Mouse (Mus musculus) cerebellum, adult 2 months (tissue): ENCODE results near the gene Spen. TPM values are rescaled to one million over a fixed set of nuclear protein-coding genes. Genes with fewer than 3 reads are reported as not detected.
A peak's percentile ranks its signal among the peaks of the same experiment; 100 is the strongest.

Experiments used
- DNase-seq, 2 experiments: peaks; one replicate each; pipeline ENCODE4 v3.0.0; 2021
- H3K27ac ChIP-seq: fragments of 200-500 bp; 2 replicates; pipeline ENCODE4 v1.5.1; 2012; ENCODE audit warnings: low read length, control low read depth, inconsistent platforms; ENCODE audit not compliant: insufficient read depth
- H3K27me3 ChIP-seq: fragments of 200-500 bp; 2 replicates; pipeline ENCODE4 v1.6.1; 2012; ENCODE audit warnings: inconsistent platforms, mild to moderate bottlenecking, low read length, moderate library complexity; ENCODE audit not compliant: control insufficient read depth, insufficient read depth
- H3K4me1 ChIP-seq: fragments of 200-500 bp; 2 replicates; pipeline ENCODE4 v1.6.1; 2011; ENCODE audit warnings: low read length; ENCODE audit not compliant: control insufficient read depth, insufficient read depth
- H3K4me3 ChIP-seq: fragments of 200-500 bp; replicated peaks from 2 replicates; pipeline ENCODE3; 2011; ENCODE audit warnings: mild to moderate bottlenecking, low read depth, low read length, control low read depth; ENCODE audit not compliant: insufficient read depth
- CTCF ChIP-seq: fragments of 200-500 bp; IDR thresholded peaks from 2 replicates; pipeline ENCODE4 v1.5.1; 2011; ENCODE audit warnings: low read depth, mild to moderate bottlenecking, control low read depth, low read length, moderate library complexity, borderline replicate concordance; ENCODE audit not compliant: insufficient read depth
- POLR2A ChIP-seq: fragments of 200-500 bp; IDR thresholded peaks from 2 replicates; pipeline ENCODE4 v1.6.1; 2011; ENCODE audit warnings: low read length, control low read depth, borderline replicate concordance; ENCODE audit not compliant: insufficient read depth
- WGBS: fragments of 180-500 bp; shearing (Covaris S2); methylation state at CpG from one replicate; pipeline ENCODE4 v1.1.7; 2018; 5-methylcytosine and 5-hydroxymethylcytosine counted together
- polyA plus RNA-seq: library from polyadenylated mRNA; depleted of rRNA; stranded (reverse); fragments of >200 nt; gene quantifications from 2 replicates; pipeline ENCODE4 v1.2.3, GENCODE M21; 2012

Gene Spen
- polyA plus RNA-seq, 1 experiment, result 16.6 TPM

DNA sequence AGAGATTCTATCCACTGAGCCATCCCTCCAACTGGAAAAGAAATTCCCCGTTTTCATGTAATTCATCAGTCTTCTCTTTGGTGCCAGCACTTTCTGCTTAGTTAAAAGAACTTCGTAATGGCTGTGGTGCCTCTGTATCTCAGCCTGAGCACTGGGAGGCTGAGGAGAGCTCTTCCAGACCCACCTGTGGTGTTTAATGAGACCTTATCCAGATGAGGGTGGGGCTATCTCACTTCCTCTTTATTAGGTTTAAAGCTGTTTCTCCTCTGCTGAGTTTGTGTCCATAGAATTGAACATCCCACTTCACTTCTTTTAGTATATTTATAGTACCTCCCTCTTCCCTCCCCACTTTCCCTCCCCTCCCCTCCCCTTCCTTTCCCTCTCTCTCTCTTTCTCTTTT lies 87.1 kb downstream of the Spen start:
- H3K4me1 ChIP-seq, result peaks cover 3% of the 10 kb centered on the region; the same call in 1 of the 2 replicates
- TF ChIP-seq CTCF, result no peak
- no peak for DNase-seq
- no peaks in the 10 kb centered on the region for H3K27me3 ChIP-seq
- no peak overlapping the region for H3K4me3 ChIP-seq
- 81% methylated on average over 2 of the region's 2 CpGs for WGBS
- no peak overlapping the region for H3K27ac ChIP-seq

- Histone ChIP-seq H3K4me3 (no peak overlapping the region), H3K4me1 (0 out of 2 replicates have a peak, but pooled peaks cover 5% of the 10 kb centered on the region), H3K27ac (no peak overlapping the region), H3K27me3 (no peaks in the 10 kb centered on the region)
- 39% methylated on average over 7 of the region's 7 CpGs for WGBS
- no peak for TF ChIP-seq POLR2A
- TF ChIP-seq CTCF, result no peak
- DNase-seq, result no peak
These were observed 92.2 kb downstream of the Spen start for GRCm38 (mm10) chr4:141446211-141446610.

- no peaks in the 10 kb centered on the region for H3K27me3 ChIP-seq
- peak overlapping the region; percentile 79 for H3K4me3 ChIP-seq
- no peak overlapping the region for H3K27ac ChIP-seq
- no peak for TF ChIP-seq POLR2A
- TF ChIP-seq CTCF, result no peak
- DNase-seq, result no peak
- 0 out of 2 replicates have a peak, but pooled peaks cover 5% of the 10 kb centered on the region for H3K4me1 ChIP-seq
- WGBS, result 7% methylated on average over 14 of the region's 14 CpGs
These were observed 93.1 kb downstream of the Spen start for GRCm38 (mm10) chr4:141445328-141445720.

DNA sequence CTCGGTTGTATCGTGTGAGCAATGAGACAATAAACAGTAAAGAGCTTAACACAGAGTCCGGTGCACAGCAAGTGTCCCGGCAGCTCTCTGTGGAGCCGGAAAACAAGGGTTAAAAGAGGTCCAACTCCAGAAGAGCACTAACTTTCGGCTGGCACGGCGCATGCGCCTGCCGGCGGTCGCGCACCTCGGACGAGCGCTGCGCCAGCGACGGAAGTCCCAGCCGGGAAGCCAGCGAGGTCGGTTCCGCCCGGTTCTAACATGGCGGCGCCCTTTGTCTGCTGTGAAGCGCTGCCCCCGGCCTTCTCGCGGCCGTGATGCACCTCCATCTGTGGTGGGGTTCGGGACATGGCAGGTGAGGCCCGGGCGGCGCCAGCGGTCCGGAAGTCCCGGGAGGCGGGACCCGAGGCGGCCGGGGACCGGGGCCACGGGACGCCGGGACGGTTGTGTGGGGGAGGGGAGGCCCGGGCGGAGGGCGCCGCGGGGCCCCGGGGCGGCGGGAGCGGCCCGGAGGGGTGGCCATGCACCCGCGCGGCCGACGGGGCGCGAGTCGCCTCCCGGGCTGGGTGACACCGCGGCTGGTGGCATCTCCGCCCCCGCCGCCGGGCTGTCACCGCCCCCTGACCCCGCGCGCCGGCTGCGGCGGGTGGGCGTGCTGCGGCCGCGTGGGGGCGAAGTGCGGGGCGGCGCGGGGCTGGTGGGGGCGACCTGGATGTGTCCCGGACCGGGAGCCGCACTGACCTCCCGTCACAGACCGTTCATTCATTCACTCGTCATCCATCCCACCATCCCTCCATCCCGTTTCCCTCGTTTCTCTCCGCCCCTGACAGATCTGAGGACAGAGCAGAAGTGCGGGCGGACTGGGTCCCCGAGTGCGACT lies 93.7 kb downstream of the Spen start, which contains the start of gene Zbtb17:
Gene Zbtb17, plus strand, starts transcription at position 204 of the 877 bp plus-strand sequence.
- under 1% methylated on average over 98 of the region's 102 CpGs for WGBS
- H3K27ac ChIP-seq, result no peak within 1 kb of the TSS; the same call in 1 of the 2 replicates
- H3K4me1 ChIP-seq, result 0 out of 2 replicates have a peak, but pooled peaks cover 5% of the 10 kb centered on the region
- peak; percentile 89 to 90 for DNase-seq
- no peaks in the 10 kb centered on the region for H3K27me3 ChIP-seq
- TF ChIP-seq CTCF (no peak), POLR2A (peak; percentile 37; the same call in 1 of the 2 replicates)
- H3K4me3 ChIP-seq, result peak within 1 kb of the TSS; percentile 79

- TF ChIP-seq CTCF, result no peak
- no peak for TF ChIP-seq POLR2A
- H3K27ac ChIP-seq, result no peak overlapping the region
- DNase-seq, result no peak
- 0 out of 2 replicates have a peak, but pooled peaks cover 5% of the 10 kb centered on the region for H3K4me1 ChIP-seq
- no peaks in the 10 kb centered on the region for H3K27me3 ChIP-seq
- H3K4me3 ChIP-seq, result peak overlapping the region; percentile 79
- 41% methylated on average over 11 of the region's 11 CpGs for WGBS
These were observed 94.6 kb downstream of the Spen start for GRCm38 (mm10) chr4:141443641-141444429.

DNA sequence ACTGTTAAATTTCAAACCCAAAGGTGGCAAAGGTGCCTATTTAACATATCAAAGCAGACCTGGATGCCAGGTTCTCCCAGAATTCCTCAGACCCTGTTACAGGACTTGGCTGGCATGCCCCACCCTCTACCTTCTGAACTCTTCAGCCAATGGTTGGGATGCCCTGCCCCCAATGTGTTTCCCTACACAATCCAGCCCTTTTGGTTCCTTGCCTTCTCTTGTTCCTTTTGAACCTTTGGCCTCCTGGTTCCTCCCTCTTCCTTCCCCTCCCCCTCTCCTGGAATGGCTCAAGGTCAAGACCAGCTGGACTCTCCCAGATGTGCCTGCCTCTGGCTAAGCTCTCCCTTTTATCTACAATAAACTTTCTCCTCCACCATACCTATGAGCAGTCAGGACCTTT lies 97.5 kb downstream of the Spen start:
- TF ChIP-seq POLR2A (no peak), CTCF (no peak)
- DNase-seq, result no peak
- Histone ChIP-seq H3K27ac (no peak overlapping the region), H3K4me3 (no peak overlapping the region), H3K4me1 (0 out of 2 replicates have a peak, but pooled peaks cover 5% of the 10 kb centered on the region), H3K27me3 (no peaks in the 10 kb centered on the region)

DNA sequence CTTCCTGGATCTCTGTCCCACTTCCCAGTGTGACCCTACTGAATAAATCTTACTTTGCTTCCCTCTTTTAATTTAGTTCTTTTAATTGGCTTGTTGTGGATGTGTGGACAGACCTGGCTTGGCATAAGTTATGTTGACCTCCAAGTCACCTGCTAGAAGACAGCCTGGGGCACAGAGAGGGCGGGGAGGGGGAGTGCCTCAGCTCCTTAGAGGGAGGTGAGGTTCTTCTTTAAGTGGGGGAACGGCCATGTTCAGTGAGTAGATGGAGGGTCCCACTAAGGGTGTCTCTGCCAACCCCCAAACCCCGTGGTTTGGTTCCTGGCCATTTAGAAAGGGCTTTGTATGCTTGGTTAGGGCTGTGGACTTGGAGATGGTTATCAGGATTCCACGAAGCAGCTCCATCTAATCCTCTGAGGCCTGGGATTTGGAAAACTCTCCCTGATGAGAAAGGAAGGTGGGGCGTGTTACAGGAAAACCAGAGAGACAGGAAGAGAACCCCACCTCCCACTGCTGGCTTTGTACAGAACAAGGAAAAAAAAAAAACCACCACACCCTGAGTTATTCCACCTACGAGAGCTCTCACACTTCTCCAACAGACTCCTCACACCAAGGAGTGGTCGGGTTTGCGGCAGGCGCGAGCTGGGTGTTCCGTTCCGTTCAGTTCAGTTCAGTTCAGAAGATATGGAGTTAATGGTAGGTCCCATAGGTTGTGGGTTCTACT lies 99.2 kb downstream of the Spen start:
- no peak for TF ChIP-seq CTCF
- no peak for TF ChIP-seq POLR2A
- no peak overlapping the region for H3K4me3 ChIP-seq
- 81% methylated on average over 12 of the region's 12 CpGs for WGBS
- no peaks in the 10 kb centered on the region for H3K4me1 ChIP-seq
- DNase-seq, result no peak
- H3K27me3 ChIP-seq, result no peaks in the 10 kb centered on the region
- H3K27ac ChIP-seq, result no peak overlapping the region
